Mouse (Mus musculus) hindbrain, embryonic 13.5 days (tissue): Measurements from ENCODE around the gene Arf6. TPM values are rescaled to one million over a fixed set of nuclear protein-coding genes. Genes with fewer than 3 reads are reported as not detected.

Experiments used
- ATAC-seq: fragments of 200-750 bp; cut with Nextera tagmentation; 2 replicates; pipeline ENCODE4 v1.8.0; 2017; ENCODE audit warnings: moderate TSS enrichment; ENCODE audit not compliant: low FRiP score
- H3K27ac ChIP-seq: fragments of 300-500 bp; sonication (generic); 2 replicates; pipeline ENCODE4 v1.5.1; 2015; ENCODE audit warnings: inconsistent platforms, mild to moderate bottlenecking, moderate library complexity
- H3K27me3 ChIP-seq: fragments of 300-500 bp; sonication (generic); 2 replicates; pipeline ENCODE4 v1.6.1; 2015; ENCODE audit warnings: mild to moderate bottlenecking, inconsistent platforms
- H3K36me3 ChIP-seq: fragments of 300-500 bp; sonication (generic); 2 replicates; pipeline ENCODE4 v1.6.1; 2015; ENCODE audit warnings: mild to moderate bottlenecking, inconsistent platforms
- H3K4me1 ChIP-seq: fragments of 300-500 bp; sonication (generic); replicated peaks from 2 replicates; pipeline ENCODE4 v1.6.1; 2015; ENCODE audit warnings: inconsistent platforms
- H3K4me2 ChIP-seq: fragments of 300-500 bp; sonication (generic); 2 replicates; pipeline ENCODE4 v1.6.1; 2015; ENCODE audit warnings: inconsistent platforms, mild to moderate bottlenecking, moderate library complexity
- H3K4me3 ChIP-seq: fragments of 300-500 bp; sonication (generic); 2 replicates; pipeline ENCODE4 v1.5.1; 2015; ENCODE audit warnings: mild to moderate bottlenecking, inconsistent platforms
- H3K9ac ChIP-seq: fragments of 300-500 bp; sonication (generic); 2 replicates; pipeline ENCODE4 v1.6.1; 2015; ENCODE audit warnings: mild to moderate bottlenecking, inconsistent platforms
- H3K9me3 ChIP-seq: fragments of 300-500 bp; sonication (generic); 2 replicates; pipeline ENCODE4 v1.6.1; 2016; ENCODE audit warnings: inconsistent platforms
- WGBS: fragments of 180-500 bp; shearing (Covaris S2); methylation state at CpG from one replicate; pipeline ENCODE4 v1.1.7; 2015; 5-methylcytosine and 5-hydroxymethylcytosine counted together
- microRNA-seq: library from miRNA; unstranded; fragments of <30 nt; microRNA quantifications from one replicate; pipeline ENCODE4, GENCODE M21; 2016
- polyA plus RNA-seq: library from polyadenylated mRNA; unstranded; fragments of >200 nt; fragmentation: Nextera tagmentation; extraction: Ambion mirVana; gene quantifications from 2 replicates; pipeline ENCODE4 v1.2.1, GENCODE M21; 2015

Arf6 gene
- polyA plus RNA-seq, 1 experiment from 2014 or later: 28.5 TPM

DNA sequence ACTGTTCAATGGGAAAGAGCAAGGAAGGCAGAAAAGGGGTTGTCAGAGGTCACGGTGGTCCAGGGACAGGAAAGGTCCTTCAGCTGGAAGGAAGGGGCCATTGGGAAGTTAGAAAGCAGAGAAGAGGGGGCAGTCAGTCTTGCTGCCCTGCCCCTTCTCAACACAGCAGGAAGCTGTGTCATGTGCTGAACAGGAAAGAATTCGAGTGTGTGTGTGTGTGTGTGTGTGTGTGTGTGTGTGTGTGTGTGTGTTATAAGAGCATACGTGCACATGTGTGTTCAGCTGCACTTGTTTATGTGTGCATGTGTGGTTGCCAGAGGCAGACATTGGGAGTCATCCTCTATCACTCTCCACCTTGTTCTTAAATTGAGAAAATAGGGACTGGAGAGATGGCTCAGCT is 48.8 kb downstream of the Arf6 start:
- H3K4me2 ChIP-seq: no peak overlapping the region
- no peak overlapping the region for H3K4me3 ChIP-seq
- no peak overlapping the region for H3K27ac ChIP-seq
- peaks cover 4% of the 10 kb centered on the region for H3K4me1 ChIP-seq
- no peak overlapping the region for H3K9ac ChIP-seq
- WGBS: 78% methylated on average over 3 of the region's 3 CpGs
- H3K27me3 ChIP-seq: no peaks in the 10 kb centered on the region
- no peak for ATAC-seq
- 0 out of 2 replicates have a peak, but pooled peaks cover 6% of the 10 kb centered on the region for H3K9me3 ChIP-seq
- no peaks in the 10 kb centered on the region for H3K36me3 ChIP-seq

DNA sequence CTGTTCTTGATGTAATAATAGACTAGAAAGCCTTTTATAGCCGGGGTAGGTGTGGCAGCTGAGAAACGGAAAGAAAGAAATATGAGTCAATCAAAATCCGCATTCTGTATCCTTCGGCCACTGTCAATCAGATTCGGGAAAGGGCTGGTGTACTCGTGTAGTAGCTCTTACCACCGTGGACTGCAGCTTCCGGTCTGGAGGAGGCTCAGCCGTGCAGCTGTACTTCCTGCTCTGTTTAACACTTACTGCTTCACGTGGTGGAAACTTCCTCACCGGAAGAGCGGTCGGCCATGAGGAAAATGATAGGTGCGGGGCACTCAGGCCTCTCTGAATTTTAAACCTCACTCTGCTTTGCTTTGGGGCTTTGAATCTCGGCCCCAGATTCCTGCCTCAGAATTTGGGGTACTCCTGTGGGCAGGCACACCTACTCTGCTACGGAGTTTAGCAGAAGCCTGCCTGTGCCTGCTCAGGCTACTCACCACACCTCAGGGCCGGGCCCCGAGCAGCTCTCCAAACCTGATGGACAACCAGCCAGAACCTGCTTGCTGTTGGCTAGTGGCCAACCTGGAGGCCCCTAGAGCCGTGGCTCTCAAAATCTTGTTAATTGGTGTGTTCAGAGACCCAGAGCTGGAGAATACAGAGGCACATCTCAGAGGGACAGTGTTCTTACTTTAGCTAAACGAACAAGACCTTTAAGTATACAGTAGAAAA is 51.0 kb downstream of the Arf6 start:
- Histone ChIP-seq H3K4me2 (no peak overlapping the region), H3K36me3 (no peaks in the 10 kb centered on the region), H3K27ac (no peak overlapping the region), H3K4me1 (peaks cover 4% of the 10 kb centered on the region), H3K27me3 (no peaks in the 10 kb centered on the region), H3K9ac (no peak overlapping the region), H3K4me3 (no peak overlapping the region), H3K9me3 (0 out of 2 replicates have a peak, but pooled peaks cover 6% of the 10 kb centered on the region)
- 88% methylated on average over 20 of the region's 20 CpGs for WGBS
- no peak for ATAC-seq

Small RNAs within 50 kb of the gene (microRNA-seq; reads per million reads assigned to microRNA genes)
- gene Gm47299 (not detected), gene Gm47305 (not detected)

Other genes with a start within 250 kb of the Arf6 start
- gene Rps29, start 213.0 kb upstream of the Arf6 start, polyA plus RNA-seq: 1,307 and 1,397 TPM in 2 replicates
- 4.6 and 5.5 TPM in 2 replicates for gene Lrr1, start 203.3 kb upstream of the Arf6 start, polyA plus RNA-seq
- gene Rpl36al, start 188.1 kb upstream of the Arf6 start, polyA plus RNA-seq: 410 and 412 TPM in 2 replicates
- gene Mgat2, start 188.0 kb upstream of the Arf6 start, polyA plus RNA-seq: 32.8 and 34.1 TPM in 2 replicates
- 16.8 and 18.8 TPM in 2 replicates for gene Gm49383, start 175.0 kb upstream of the Arf6 start, polyA plus RNA-seq
- gene Dnaaf2, start 173.7 kb upstream of the Arf6 start, polyA plus RNA-seq: 7.8 and 8.9 TPM in 2 replicates
- gene Gm49384, start 167.9 kb upstream of the Arf6 start, polyA plus RNA-seq: 16.2 and 17.3 TPM in 2 replicates
- 5.7 and 6.7 TPM in 2 replicates for gene Pole2, start 144.0 kb upstream of the Arf6 start, polyA plus RNA-seq
- 10.7 and 11.6 TPM in 2 replicates for gene Klhdc1, start 131.0 kb upstream of the Arf6 start, polyA plus RNA-seq
- 294 TPM in 2 replicates for gene Klhdc2, start 75.5 kb upstream of the Arf6 start, polyA plus RNA-seq
- 90.8 and 98.8 TPM in 2 replicates for gene Nemf, start 15.0 kb upstream of the Arf6 start, polyA plus RNA-seq
- 0.81 and 1.4 TPM in 2 replicates for gene Gm9887, start 308 bp downstream of the Arf6 start, polyA plus RNA-seq
- gene Vcpkmt, start 210.9 kb downstream of the Arf6 start, polyA plus RNA-seq: 24.3 and 24.4 TPM in 2 replicates